Mouse (Mus musculus) telencephalon, adult 2 months (tissue): ENCODE measurements around the gene Tenm4.
"Not testable (repeated sequence)": the region's sequence is repeated elsewhere in the genome, so short reads cannot be mapped to it uniquely, and the experiment has no call there.

Experiments used
- DNase-seq: peaks from one replicate; pipeline ENCODE4 v3.0.0-alpha.2; 2011; ENCODE audit warnings: low read depth, low spot score

Tenm4 gene

DNA sequence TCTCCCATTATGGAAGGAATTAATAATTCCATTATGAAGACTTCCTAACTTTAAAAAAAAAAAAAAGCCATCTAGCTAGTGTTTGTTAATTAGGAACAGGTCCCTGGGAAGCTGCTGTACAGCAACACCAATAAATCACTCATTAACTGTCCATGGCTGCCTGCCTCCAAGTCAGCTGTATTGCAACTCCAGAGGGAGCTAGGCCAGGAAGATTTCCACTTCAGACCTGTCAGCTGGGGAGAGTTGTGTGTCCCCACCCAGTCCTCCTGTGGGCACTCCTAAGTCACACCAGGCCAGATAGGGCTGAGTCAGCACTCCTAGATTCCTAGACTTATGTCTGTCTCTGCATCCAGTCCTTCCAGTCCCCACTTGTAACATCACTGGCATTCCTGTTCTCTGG is 399.9 kb downstream of the Tenm4 start:
- no peak for DNase-seq

- no peak for DNase-seq
Measured at GRCm38 (mm10) chr7:96572995-96573394, 401.9 kb downstream of the Tenm4 start.

- peak; percentile 97 for DNase-seq
Measured at GRCm38 (mm10) chr7:96575202-96575650, 404.2 kb downstream of the Tenm4 start.

DNA sequence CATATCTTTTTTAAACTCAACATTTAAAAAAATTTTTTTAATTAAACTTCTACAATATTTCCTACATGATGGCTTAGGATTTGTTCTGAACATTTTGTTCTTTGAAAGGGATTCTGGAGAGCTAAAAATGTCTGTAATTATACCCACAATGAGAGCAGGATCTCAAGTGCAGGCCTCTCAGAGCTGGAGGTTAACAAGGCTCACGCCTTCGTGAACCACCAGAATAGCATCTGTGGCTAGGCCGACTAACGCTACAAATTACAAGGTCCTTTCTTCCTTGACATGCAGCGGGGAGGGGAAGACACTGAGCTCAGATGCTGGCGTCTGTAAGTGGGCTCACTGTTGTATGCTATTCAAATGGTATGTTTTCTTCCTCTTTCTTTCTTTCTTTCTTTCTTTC is 411.7 kb downstream of the Tenm4 start:
- DNase-seq: peak; percentile 54

DNA sequence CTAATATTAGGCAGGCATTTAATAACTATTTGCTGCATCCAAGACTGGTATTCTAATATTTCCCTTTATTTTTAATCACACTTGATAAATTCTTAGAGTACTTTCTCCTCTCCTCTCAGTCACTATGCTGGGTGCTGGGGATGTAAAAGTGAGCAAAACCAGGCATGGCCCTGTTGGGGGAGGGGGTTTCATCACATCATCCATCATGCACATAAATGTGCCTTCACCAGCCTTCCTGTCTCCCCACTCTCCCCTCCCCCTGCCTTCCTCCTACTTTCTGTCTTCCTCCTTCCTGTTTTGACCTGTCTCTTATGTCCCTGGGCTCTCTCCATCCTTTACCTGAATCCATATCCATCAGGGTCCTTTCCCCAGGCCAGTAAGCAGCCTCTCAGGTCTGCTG is 416.4 kb downstream of the Tenm4 start:
- DNase-seq: no peak

DNA sequence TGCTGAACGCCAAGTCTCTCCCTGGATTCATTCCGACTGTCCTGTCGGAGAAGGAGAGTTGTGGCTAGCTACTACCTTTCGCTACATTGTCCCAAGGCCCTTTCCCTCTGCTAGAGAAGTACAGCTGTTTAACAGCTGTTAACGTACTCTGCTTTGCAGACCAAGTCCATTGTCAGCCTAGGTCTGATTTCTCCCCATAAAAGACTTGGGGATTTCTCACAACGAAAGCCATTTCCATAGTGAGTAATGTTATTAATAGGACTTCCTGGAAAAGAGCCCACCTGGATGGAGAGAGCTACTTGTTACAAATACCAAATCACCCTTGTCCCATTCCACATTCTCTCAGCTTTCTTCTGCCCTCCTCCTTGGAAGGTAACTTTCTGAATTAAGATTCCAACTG is 417.5 kb downstream of the Tenm4 start:
- DNase-seq: no peak

DNA sequence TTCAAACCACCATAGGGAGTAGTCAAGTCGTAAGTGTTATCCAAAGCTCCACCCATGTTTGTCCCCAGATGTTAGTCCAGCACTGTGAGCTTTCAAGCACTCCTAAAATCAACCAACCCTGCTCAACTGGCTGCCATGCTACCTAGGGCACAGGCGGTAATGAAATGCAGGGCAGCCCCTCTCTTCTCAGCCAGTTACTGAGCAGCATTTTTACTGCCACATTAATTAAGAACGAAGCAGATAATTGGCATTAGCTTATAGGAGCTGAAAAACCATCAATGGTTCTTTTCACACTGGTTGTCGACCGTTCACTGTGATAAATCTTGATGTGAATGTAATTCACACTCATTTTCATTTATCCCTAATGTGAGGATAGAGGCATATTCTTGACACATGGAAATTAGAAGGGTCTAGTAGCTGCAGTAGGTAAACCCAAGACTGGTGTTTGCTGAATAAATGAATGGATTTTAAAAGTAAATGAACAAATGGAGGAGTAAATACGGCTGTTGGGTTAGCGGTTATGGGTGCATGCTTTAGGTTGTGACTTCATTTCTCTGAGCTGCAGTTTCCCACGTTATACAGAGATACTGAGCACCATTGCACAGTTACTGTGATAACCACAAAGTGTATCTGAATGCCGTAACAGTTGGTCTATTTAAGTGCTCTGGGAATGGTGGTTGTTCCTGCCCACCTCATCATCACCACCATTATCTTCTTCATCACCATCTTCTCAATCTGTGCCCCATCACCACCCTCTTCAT is 424.7 kb downstream of the Tenm4 start:
- no peak for DNase-seq

GRCm38 (mm10) chr7:96596402-96597195 is 425.6 kb downstream of the Tenm4 start:
- no peak for DNase-seq

DNA sequence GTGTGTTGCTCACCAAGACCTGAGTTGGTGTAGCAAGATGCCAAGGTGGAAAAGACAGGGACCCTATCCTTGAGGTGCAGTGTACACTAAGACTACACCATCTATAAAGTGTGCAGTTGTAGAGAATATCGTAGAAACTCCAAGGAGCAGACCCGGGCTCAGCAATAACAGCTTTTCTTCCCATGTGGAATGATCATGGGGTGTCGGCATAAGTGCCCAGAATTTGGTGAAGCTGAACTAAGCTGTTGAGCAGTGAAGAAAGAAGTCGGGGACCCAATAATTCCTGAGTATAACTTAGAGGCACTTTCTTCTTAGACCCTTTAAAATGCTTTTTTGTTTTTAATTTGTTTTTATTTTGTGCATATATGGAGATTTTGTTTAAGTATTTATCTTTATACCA is 426.8 kb downstream of the Tenm4 start:
- DNase-seq: no peak

GRCm38 (mm10) chr7:96599081-96599480 is 428.0 kb downstream of the Tenm4 start:
- no peak for DNase-seq

- no peak for DNase-seq
Measured at GRCm38 (mm10) chr7:96600381-96600941, 429.4 kb downstream of the Tenm4 start.

GRCm38 (mm10) chr7:96604091-96604745 is 433.2 kb downstream of the Tenm4 start:
- DNase-seq: no peak

DNA sequence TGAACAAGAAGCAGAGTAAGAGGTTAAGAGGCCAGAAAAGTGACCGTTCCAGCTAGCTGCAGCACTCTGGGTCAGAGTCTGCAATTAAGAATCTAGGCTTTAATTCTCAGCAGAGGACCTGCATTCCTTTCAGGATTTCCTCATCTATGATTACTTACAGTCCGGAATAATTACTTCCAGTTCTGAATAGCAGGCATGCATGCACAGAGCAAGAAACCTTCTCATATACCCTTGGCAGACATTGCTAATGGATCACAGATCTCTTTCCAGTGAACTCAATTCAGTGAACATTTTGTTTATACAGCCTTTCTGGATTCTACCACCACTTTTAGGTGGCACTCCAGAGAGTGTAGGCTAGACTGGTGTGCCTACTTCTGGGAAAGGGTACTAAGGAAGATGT is 434.3 kb downstream of the Tenm4 start:
- DNase-seq: no peak

DNA sequence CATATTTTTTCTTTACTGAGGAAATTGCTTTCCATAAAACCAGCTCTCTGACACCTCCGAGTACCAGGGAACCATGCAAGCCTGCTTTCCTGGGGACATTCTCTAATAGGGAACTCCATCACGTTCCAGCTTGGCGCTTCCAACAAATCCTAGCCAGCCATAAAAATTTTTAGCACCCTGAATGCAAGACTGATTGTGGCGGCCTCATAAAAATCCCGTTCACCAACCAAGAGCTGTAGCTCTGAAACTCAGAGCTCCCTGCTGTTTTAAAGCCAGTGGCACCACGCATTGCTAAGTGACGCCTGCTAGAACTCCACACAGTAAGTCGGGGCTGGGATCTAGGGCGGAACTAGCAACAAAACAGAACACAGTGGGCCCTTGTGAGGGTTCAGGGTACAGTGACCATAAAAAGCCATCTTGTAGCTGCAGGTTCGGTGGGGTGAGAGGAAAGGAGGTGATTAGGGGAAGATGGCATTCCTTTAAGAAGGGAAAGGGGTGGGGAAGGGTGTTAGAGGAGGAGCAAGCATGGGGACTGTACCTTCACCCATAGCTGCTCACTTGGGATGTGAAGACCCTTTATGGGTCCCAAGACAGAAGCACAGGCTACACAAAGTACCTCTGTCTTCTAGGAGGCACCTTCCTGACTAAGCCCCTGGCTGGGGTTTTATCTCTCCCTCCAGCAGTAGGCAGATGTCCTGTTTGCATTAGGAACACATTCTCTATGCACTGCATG is 439.0 kb downstream of the Tenm4 start:
- DNase-seq: peak; percentile 13

DNA sequence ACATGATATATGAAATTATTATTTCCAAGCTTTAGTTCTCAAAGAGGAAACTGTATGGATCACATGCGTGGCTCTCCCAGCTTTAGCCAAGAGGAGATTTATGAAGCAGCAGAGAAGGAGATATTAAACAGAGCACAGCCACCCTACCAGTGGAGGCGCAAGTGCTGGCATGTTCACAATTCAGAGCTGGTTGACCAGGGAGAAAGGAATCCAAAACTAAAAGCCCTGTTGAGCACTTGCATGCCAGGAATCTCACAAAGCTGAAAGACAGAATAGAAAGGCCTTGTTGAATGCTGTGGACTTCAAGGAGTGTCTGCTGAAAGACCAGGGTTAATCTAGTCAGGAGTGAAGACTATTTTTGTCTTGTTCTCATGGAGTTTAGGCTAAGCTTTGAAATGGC is 446.3 kb downstream of the Tenm4 start:
- DNase-seq: no peak

DNA sequence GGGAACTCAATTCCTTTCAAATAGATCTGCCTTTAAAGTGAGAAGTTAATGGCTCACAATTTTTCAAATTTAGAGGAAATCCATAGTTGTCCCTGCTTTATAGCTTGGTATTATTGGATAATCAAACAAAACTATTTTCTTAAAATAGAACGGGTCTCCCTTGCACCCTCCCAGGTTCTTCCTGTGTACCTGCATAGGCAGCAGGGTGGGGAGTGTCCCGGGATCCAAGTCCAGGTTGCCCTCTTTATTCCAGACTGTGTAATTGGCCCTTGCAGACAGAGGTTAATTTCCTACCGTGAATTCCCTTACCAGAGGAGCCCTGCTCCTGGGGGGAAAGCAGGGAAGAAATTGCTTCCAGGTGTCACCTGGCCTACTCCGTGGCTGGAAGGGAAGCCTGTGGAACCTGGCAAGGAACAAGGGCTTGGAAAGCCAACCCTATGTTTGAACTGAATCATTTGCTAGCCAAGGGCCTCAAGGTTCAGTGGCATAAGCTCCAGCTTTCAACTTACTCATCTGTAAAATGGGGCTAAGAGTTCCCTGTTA is 449.0 kb downstream of the Tenm4 start:
- DNase-seq: no peak

DNA sequence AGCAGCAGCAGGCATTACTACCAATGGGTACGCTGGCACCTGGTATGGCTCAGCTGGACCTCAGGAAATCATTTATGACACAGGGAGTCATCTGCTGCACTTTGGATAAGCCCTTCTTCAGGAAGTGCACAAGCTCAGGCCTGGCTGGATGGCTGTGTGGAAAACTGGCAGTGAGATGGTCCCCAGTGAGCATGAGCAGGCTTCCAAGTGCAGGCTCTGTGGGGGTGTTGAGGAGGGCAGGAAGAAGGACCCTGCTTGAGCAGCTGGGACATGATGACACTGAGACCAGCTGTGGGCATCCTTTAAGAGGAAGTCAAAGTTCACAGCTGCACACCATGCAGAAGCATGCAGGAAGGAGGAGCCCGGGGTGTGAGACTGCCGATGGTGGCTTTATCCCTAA is 455.3 kb downstream of the Tenm4 start:
- DNase-seq: no peak

DNA sequence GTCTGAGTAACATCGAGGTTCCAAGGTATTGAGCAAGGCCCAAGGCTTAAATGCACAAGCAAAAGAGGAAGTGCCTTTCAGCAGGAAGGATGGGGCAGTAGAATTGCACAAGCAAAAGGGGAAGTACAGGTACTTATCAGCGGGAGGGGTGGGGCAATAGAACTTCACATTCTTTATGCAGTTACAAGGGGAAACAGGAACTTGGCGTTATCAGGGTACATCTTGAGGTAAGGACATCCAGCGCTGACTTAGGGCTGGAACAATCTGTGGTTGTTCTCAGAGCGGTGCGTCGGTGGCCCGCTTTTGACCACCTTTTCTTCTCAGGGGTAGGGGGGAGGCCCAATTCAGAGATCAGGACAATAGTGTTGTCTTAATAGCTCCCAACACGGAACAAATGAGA is 459.5 kb downstream of the Tenm4 start:
- DNase-seq: not testable (repeated sequence)

DNA sequence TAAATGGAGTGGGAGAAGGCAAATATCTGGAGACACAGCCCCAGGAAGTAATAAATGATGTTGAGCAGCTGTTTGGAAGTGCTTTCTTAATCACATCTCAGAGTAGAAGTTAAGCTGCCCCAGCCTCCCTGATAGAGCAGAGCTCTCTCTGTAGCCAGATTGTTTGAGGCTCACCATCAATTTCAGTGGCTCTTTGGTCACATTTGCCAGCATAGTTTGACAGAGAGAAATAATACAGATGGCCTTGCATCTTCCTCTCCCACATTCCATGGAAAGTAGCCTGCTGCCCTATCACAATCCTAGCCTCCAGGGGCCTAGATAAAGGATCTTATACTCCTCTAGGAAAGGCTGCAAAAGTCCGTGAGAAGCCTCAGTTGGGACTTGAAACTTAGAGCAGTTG is 462.0 kb downstream of the Tenm4 start:
- no peak for DNase-seq

GRCm38 (mm10) chr7:96635830-96636440 is 464.9 kb downstream of the Tenm4 start:
- DNase-seq: no peak
